Mouse (Mus musculus): ENCODE data around the gene Rprd2.

GRCm38 (mm10) chr3:95850611-95851010, 31.9 kb upstream of the Rprd2 start:
- no peak for TF ChIP-seq CTCF (IDR thresholded peaks at IDR 0.05; ENCODE audit: extremely low read depth, insufficient read depth, low read length)
- TF ChIP-seq POLR2A (IDR thresholded peaks at IDR 0.05; ENCODE audit: extremely low read depth, insufficient read depth, low read length), result no peak
